Mouse (Mus musculus) E14TG2a.4 (cell line): ENCODE data around the gene Chid1.

Experiments
- CTCF ChIP-seq: conservative IDR thresholded peaks from 2 replicates; pipeline ENCODE4 v1.5.1; 2014; ENCODE audit warnings: low read length
- NANOG ChIP-seq: IDR thresholded peaks from 2 replicates; pipeline ENCODE4 v1.6.1; 2014; ENCODE audit warnings: borderline replicate concordance, low read length, mixed read lengths
- POU5F1 ChIP-seq: IDR thresholded peaks from 2 replicates; pipeline ENCODE4 v1.6.1; 2014; ENCODE audit warnings: low read length, borderline replicate concordance

DNA sequence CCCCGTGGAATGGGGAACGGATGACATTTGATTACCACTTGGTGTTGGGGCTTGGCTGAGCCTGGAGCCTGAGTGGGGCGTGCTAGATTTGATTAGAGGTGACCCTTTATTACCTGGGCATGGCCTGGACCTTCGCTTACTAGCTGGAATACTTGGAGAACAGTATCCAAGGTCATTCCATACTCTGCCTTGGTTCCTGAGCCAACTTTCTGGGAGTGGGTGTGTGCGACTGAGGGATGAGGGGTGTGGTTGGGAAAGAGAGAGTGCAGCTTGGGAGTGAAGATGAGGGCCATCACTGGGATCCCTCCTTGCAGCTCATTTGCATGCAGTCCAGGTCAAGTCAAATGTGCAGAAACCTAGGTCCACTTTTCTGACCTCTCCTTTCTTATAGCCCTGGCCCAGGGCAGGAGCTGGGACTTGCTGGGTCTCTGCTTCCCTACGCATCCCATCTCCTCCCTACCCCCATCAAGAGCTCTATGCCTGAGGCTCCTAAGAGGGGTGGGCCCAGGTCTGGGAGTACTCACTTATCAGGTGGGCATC, 56.5 kb downstream of the Chid1 start:
- TF ChIP-seq CTCF (no peak), POU5F1 (no peak), NANOG (no peak)
